Mouse (Mus musculus) stomach, postnatal 0 days (tissue): ENCODE measurements at regions not wholly inside any gene's neighbourhood (a gene's known extent, or its start where the extent isn't known, plus 50 kb on each side); places are given as distances from the start of the nearest gene placed in this dataset.

Experiments used
- CTCF ChIP-seq: IDR thresholded peaks from 2 replicates; pipeline ENCODE4 v1.5.1; 2016; ENCODE audit warnings: antibody characterized with exemption, low read depth, mild to moderate bottlenecking, moderate library complexity
- EP300 ChIP-seq: optimal IDR thresholded peaks from 2 replicates; pipeline ENCODE3; 2016; ENCODE audit warnings: antibody characterized with exemption

DNA sequence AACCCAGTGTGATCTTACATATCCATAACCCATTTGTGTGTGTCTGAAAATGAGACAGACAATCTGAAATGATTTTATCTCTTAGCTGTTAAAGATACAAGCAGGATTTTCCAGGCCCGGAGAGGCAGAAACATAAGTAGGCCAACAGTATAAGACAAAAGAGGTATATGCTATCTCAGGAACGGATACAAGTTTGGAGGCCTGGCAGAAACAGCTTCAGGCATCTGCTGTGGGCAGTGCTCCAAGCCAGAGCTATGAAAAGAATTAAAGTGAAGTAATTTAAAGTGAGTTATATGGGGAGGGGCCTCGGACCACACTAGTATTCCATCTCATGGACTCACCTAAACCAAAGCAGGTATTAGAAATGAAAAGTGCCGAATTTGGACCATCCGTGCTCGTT, 118.8 kb upstream of the Fn1 start:
- no peak for TF ChIP-seq CTCF
- no peak for TF ChIP-seq EP300
